Mouse (Mus musculus) Patski (cell line): Measurements from ENCODE around the gene Aldh1a2. TPM values are rescaled to one million over a fixed set of nuclear protein-coding genes. Genes with fewer than 3 reads are reported as not detected.
A peak's percentile ranks its signal among the peaks of the same experiment; 100 is the strongest.

Source experiments
- ATAC-seq: fragments of 100-300 bp; one replicate; pipeline ENCODE4 v1.8.0; 2021
- CTCF ChIA-PET: fragments of 350-600 bp; sonication (Branson Sonifier 250); formaldehyde crosslinking; loops from one replicate; lab custom pipeline; 2022; ENCODE audit warnings: inconsistent platforms; lab: Charles Lee
- POLR2A ChIA-PET: fragments of 350-600 bp; sonication (Branson Sonifier 250); formaldehyde crosslinking; loops from one replicate; lab custom pipeline; 2022; ENCODE audit warnings: antibody characterized with exemption, inconsistent platforms; lab: Charles Lee
- DNase-seq: peaks from one replicate; pipeline ENCODE4 v3.0.0-alpha.2; 2011; ENCODE audit warnings: low read depth, low spot score
- H3K27me3 ChIP-seq: fragments of 371-371 bp; one replicate; pipeline ENCODE4 v1.5.1; 2021
- CTCF ChIP-seq: fragments of 100-300 bp; IDR thresholded peaks from one replicate; pipeline ENCODE4 v1.5.1; 2021
- in situ Hi-C: fragments of 300-500 bp; cut with MboI; formaldehyde crosslinking; loops from 3 replicates; pipeline ENCODE4 v1.11.1; 2018; ENCODE audit warnings: low pct_unique_long_range_greater_than_20kb, mixed read lengths
- polyA plus RNA-seq: library from polyadenylated mRNA; unstranded; gene quantifications from one replicate; pipeline ENCODE4 v1.2.3, GENCODE M21; 2021

Gene Aldh1a2
- polyA plus RNA-seq, 1 experiment from 2014 or later = 138 TPM

DNA sequence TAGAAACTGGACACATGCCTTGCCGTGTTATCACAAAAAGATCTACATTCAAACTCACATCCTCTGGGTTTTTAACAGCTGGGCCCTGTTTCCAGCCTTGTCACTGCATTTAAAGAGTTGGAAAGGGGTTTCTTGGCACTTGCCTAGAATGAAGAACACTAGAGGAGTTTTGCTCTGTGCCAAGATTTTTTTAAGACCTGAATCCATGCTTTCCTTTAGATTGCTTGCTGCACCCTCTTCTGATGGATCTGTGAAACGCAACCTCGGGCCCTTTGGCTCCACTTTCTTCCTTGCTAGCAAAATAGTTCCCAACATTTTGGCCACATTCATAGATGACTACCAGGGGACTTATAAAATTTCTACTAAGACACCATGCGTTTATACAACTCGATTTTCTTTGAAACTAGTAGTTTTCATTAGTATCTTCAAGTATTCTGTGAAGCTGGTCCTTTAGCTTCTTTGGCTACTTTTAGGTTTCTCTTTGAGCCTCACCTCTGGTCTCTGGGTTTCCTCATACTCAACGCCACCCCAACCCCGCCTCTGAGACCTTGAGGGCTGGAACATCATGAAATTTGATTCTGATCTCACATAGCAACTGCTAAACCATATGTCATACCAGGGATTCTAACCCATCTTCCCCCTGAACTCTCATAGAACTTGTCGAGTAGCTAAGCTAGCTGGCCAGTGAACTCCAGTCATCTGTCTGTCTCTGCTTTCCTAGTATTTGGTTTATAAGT is 35.5 kb upstream of the Aldh1a2 start:
- H3K27me3 ChIP-seq = peaks cover 26% of the 10 kb centered on the region
- no peak for DNase-seq
- CTCF ChIA-PET = interaction anchor here (1.2 kb wide), 1 partner anchor 52 kb away, joined by 3 read pairs; no protein-coding TSS in a partner anchor
- ATAC-seq = no peak
- in situ Hi-C loops = loop anchor here (10.0 kb wide), 2 partner anchors 45 to 515 kb away; no protein-coding TSS in a partner anchor
- TF ChIP-seq CTCF = peak; percentile 46
- POLR2A ChIA-PET = interaction anchor here (1.0 kb wide), 1 partner anchor 39 kb away, joined by 3 read pairs; no protein-coding TSS in a partner anchor

- ATAC-seq (no peak), DNase-seq (no peak)
- POLR2A ChIA-PET = no interaction called here
- in situ Hi-C loops = loop anchor here (10.0 kb wide), 2 partner anchors 50 to 520 kb away; no protein-coding TSS in a partner anchor
- H3K27me3 ChIP-seq = peaks cover 9% of the 10 kb centered on the region
- CTCF ChIA-PET = no interaction called here
- no peak for TF ChIP-seq CTCF
Observed at GRCm38 (mm10) chr9:71185285-71185684, 30.3 kb upstream of the Aldh1a2 start.

GRCm38 (mm10) chr9:71185823-71186222 is 29.8 kb upstream of the Aldh1a2 start:
- in situ Hi-C loops = loop anchor here (10.0 kb wide), 2 partner anchors 51 to 521 kb away; no protein-coding TSS in a partner anchor
- ATAC-seq (no peak), DNase-seq (no peak)
- ChIA-PET POLR2A (no interaction called here), CTCF (interaction anchor here (0.8 to 1.0 kb wide), 3 partner anchors 13 to 60 kb away, joined by 3 to 4 read pairs (median 3); no protein-coding TSS in a partner anchor)
- H3K27me3 ChIP-seq = peaks cover 9% of the 10 kb centered on the region
- no peak for TF ChIP-seq CTCF

DNA sequence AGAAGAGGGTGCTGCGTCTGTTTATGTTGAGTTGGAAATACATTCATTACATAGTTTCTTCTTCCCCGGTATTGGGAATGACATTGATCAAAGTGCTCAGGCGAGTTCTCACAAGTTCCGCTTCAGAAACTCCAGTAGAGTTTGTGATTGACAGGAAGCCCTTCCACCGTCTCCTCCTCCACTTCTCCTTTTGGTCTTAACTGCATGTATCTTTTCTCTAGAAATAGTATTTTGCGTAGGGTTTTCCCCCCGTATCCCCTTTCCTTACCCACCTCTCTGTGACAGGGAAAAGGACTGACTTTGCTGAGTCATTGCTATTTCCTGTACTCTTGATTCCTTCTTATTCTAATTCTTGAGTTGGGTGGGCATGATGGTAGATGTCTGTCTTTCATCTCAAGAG is 28.2 kb upstream of the Aldh1a2 start:
- TF ChIP-seq CTCF = no peak
- H3K27me3 ChIP-seq = peaks cover 4% of the 10 kb centered on the region
- POLR2A ChIA-PET = no interaction called here
- DNase-seq (no peak), ATAC-seq (no peak)
- CTCF ChIA-PET = interaction anchor here (1.3 to 2.5 kb wide), 4 partner anchors 24 to 1174 kb away, joined by 3 to 66 read pairs (median 12); no protein-coding TSS in a partner anchor
- in situ Hi-C loops = loop anchor here (10.0 kb wide), 2 partner anchors 53 to 523 kb away; no protein-coding TSS in a partner anchor

- in situ Hi-C loops = loop anchor here (10.0 kb wide), 2 partner anchors 54 to 524 kb away; no protein-coding TSS in a partner anchor
- peak; percentile 74 for TF ChIP-seq CTCF
- ATAC-seq = peak; percentile 57
- peaks cover 4% of the 10 kb centered on the region for H3K27me3 ChIP-seq
- DNase-seq = no peak
- ChIA-PET CTCF (interaction anchor here (0.7 to 2.5 kb wide), 25 partner anchors 10 to 1175 kb away, joined by 3 to 66 read pairs (median 4); no protein-coding TSS in a partner anchor), POLR2A (interaction anchor here (0.6 kb wide), 1 partner anchor 41 kb away, joined by 3 read pairs; no protein-coding TSS in a partner anchor)
Observed at GRCm38 (mm10) chr9:71188647-71189415, 26.8 kb upstream of the Aldh1a2 start.

DNA sequence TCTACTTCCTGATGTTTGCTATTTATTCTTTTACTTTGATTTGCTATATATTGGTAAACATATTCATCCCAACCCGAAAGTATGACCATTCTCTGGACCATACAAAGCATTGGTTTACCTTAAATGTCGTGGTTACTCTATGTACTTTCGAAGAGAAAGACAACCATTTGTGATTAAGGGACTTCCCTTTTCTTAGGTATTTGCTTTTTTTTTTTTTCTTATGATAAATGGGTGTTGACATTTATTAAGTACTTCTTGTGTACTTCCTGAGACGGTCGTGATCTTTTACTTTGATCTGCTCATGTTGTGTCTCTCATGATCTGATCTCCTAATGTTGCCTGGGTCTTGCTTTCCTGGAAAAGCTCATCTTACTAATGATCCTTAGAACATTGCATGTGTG is 16.8 kb upstream of the Aldh1a2 start:
- DNase-seq = no peak
- ChIA-PET CTCF (interaction anchor here (0.9 to 3.4 kb wide), 2 partner anchors 10 to 69 kb away, joined by 3 to 17 read pairs; no protein-coding TSS in a partner anchor), POLR2A (no interaction called here)
- ATAC-seq = no peak
- peaks cover 19% of the 10 kb centered on the region for H3K27me3 ChIP-seq
- no peak for TF ChIP-seq CTCF
- in situ Hi-C loops = no loop called here

DNA sequence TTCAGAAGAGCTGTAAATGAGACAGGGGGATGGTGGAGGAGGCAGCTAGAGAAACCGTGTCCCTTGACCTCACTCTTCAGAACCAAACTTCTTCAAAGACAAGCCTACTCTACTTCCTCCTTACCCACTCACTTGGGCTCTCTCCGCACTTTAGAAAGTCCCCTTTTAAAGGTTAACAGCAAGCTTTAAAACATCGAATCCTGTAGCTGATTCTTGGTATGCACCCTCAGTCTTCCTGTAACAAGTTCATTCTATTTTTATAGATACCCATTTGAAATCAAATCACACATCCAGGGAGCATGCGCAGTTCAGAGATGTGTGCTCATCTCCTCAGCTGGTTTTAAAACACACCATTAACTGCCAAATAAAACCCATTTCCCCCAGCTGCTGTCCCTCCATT is 13.3 kb upstream of the Aldh1a2 start:
- TF ChIP-seq CTCF = no peak
- ATAC-seq (no peak), DNase-seq (no peak)
- ChIA-PET POLR2A (no interaction called here), CTCF (interaction anchor here (1.1 to 1.5 kb wide), 3 partner anchors 9 to 246 kb away, joined by 3 to 6 read pairs (median 4); no protein-coding TSS in a partner anchor)
- H3K27me3 ChIP-seq = peaks cover 19% of the 10 kb centered on the region
- in situ Hi-C loops = loop anchor here (25.0 kb wide), 1 partner anchor 610 kb away; no protein-coding TSS in a partner anchor

DNA sequence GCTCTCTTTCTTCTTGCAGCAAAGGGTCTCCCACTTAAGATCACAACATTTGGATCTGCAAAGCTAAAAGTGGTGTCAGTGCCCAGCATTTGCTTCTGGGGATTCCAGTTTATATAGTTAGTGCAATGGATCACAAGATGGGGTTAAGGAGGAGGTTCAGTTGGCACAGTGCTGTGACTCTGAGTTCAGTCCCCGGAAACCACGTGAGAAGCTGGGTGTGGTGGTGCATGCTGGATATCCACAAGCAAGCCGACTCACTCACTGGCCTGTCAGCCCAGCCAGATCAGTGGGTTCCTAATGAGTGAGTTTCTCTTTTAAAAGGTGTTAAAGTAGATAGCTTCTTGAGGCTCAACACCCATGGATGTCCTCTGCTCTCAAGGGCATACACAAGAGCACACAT is 6.3 kb upstream of the Aldh1a2 start:
- TF ChIP-seq CTCF = no peak
- in situ Hi-C loops = loop anchor here (25.0 kb wide), 1 partner anchor 603 kb away; no protein-coding TSS in a partner anchor
- DNase-seq = no peak
- ATAC-seq = no peak
- no peaks in the 10 kb centered on the region for H3K27me3 ChIP-seq
- POLR2A ChIA-PET = no interaction called here
- CTCF ChIA-PET = interaction anchor here (1.1 to 1.5 kb wide), 2 partner anchors 21 to 238 kb away, joined by 3 read pairs; no protein-coding TSS in a partner anchor

GRCm38 (mm10) chr9:71210870-71211269 is 4.7 kb upstream of the Aldh1a2 start:
- DNase-seq = no peak
- no peaks in the 10 kb centered on the region for H3K27me3 ChIP-seq
- ChIA-PET CTCF (interaction anchor here (0.6 to 2.7 kb wide), 17 partner anchors 9 to 413 kb away, joined by 3 to 16 read pairs (median 4); no protein-coding TSS in a partner anchor), POLR2A (interaction anchor here (1.0 kb wide), 1 partner anchor 249 kb away, joined by 3 read pairs; no protein-coding TSS in a partner anchor)
- TF ChIP-seq CTCF = peak; percentile 95
- no peak for ATAC-seq
- in situ Hi-C loops = loop anchor here (10.0 to 25.0 kb wide), 6 partner anchors 114 to 601 kb away; no protein-coding TSS in a partner anchor

DNA sequence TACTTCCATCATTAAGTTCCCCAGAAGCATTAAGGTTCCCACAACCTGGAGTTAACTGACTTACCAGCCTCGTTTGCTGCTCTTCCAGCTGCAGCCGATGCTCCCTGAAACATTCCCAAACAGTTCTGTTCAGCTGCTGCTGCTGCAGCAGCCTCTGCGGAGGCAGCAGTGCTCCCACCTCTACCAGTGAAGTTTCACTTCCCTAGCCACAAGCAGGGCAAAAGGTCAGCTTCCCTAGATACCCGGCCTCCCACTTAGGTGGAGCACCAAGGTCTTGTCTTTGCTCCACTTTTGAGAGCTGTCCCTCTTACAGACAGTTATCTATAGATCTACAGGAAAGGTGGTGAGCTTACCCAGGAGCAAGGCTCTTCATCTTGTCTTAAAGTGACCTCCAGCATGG is 2.0 kb upstream of the Aldh1a2 start:
- ChIA-PET POLR2A (no interaction called here), CTCF (interaction anchor here (0.9 kb wide), 1 partner anchor 382 kb away, joined by 3 read pairs; no protein-coding TSS in a partner anchor)
- H3K27me3 ChIP-seq = no peaks in the 10 kb centered on the region
- DNase-seq = no peak
- no peak for ATAC-seq
- in situ Hi-C loops = loop anchor here (10.0 to 25.0 kb wide), 6 partner anchors 111 to 599 kb away; no protein-coding TSS in a partner anchor
- no peak for TF ChIP-seq CTCF
